Mouse (Mus musculus) megakaryocyte, embryonic 14.5 days (primary cell): ENCODE data around the gene Mllt11.

Experiments used
- FLI1 ChIP-seq: IDR thresholded peaks from 2 replicates; pipeline ENCODE4 v1.6.1; 2012; ENCODE audit warnings: low read length, inconsistent platforms, mixed read lengths
- GATA1 ChIP-seq: IDR thresholded peaks from 3 replicates; pipeline ENCODE4 v1.6.1; 2012; ENCODE audit warnings: mixed read lengths, low read length, inconsistent platforms, borderline replicate concordance

- TF ChIP-seq GATA1 = no peak
- TF ChIP-seq FLI1 = no peak
Observed at GRCm38 (mm10) chr3:95228894-95229780, 2.8 kb downstream of the Mllt11 start.
